Mouse (Mus musculus) liver, embryonic 11.5 days (tissue): ENCODE results near the gene Fbxl3. TPM values are rescaled to one million over a fixed set of nuclear protein-coding genes. Genes with fewer than 3 reads are reported as not detected.
A peak's percentile ranks its signal among the peaks of the same experiment; 100 is the strongest.

Experiments
- ATAC-seq: fragments of 200-750 bp; cut with Nextera tagmentation; replicated peaks from 2 replicates; pipeline ENCODE4 v1.8.0; 2017; ENCODE audit warnings: moderate number of reproducible peaks, mild to moderate bottlenecking, moderate TSS enrichment, moderate library complexity; ENCODE audit not compliant: low FRiP score
- DNase-seq: peaks from one replicate; pipeline ENCODE4 v3.0.0-alpha.2; 2017; ENCODE audit warnings: low spot score
- H3K27ac ChIP-seq: fragments of 300-500 bp; sonication (generic); 2 replicates; pipeline ENCODE4 v1.5.1; 2014; ENCODE audit warnings: mild to moderate bottlenecking, low read depth, low read length, control low read depth
- H3K27me3 ChIP-seq: fragments of 300-500 bp; sonication (generic); replicated peaks from 2 replicates; pipeline ENCODE4 v1.6.1; 2014; ENCODE audit warnings: low read length, mixed read lengths; ENCODE audit not compliant: control insufficient read depth, insufficient read depth
- H3K36me3 ChIP-seq: fragments of 300-500 bp; sonication (generic); 2 replicates; pipeline ENCODE4 v1.6.1; 2014; ENCODE audit warnings: mild to moderate bottlenecking, low read length, moderate library complexity, mixed read lengths; ENCODE audit not compliant: control insufficient read depth, insufficient read depth
- H3K4me1 ChIP-seq: fragments of 300-500 bp; sonication (generic); replicated peaks from 2 replicates; pipeline ENCODE4 v1.6.1; 2014; ENCODE audit warnings: low read length, mixed read lengths; ENCODE audit not compliant: control insufficient read depth, insufficient read depth
- H3K4me2 ChIP-seq: fragments of 300-500 bp; sonication (generic); 2 replicates; pipeline ENCODE4 v1.6.1; 2014; ENCODE audit warnings: mild to moderate bottlenecking, control low read depth, moderate library complexity
- H3K4me3 ChIP-seq: fragments of 300-500 bp; sonication (generic); 2 replicates; pipeline ENCODE4 v1.5.1; 2014; ENCODE audit warnings: low read depth, low read length, control low read depth
- H3K9ac ChIP-seq: fragments of 300-500 bp; sonication (generic); 2 replicates; pipeline ENCODE4 v1.6.1; 2014; ENCODE audit warnings: low read depth, low read length, control low read depth
- H3K9me3 ChIP-seq: fragments of 300-500 bp; sonication (generic); 2 replicates; pipeline ENCODE4 v1.6.1; 2016; ENCODE audit warnings: low read length, inconsistent platforms, mixed read lengths; ENCODE audit not compliant: control insufficient read depth
- WGBS: fragments of 180-500 bp; shearing (Covaris S2); extraction: QIAGEN DNeasy Blood & Tissue Kit; methylation state at CpG from one replicate; pipeline ENCODE4 v1.1.7; 2014; 5-methylcytosine and 5-hydroxymethylcytosine counted together
- polyA plus RNA-seq: library from polyadenylated mRNA; unstranded; fragments of >200 nt; fragmentation: Nextera tagmentation; extraction: Ambion mirVana; gene quantifications from 2 replicates; pipeline ENCODE4 v1.2.1, GENCODE M21; 2014

Fbxl3 gene
- polyA plus RNA-seq, result 15.1 and 16.0 TPM in 2 replicates

- no peaks in the 10 kb centered on the region for H3K27me3 ChIP-seq
- peaks cover 6% of the 10 kb centered on the region; the same call in 1 of the 2 replicates for H3K36me3 ChIP-seq
- under 1% methylated on average over 64 of the region's 88 CpGs for WGBS
- peak; percentile 86 for DNase-seq
- H3K4me3 ChIP-seq, result peak within 1 kb of the TSS; percentile 85
- ATAC-seq, result peak; percentile 90
- H3K4me1 ChIP-seq, result peaks cover 7% of the 10 kb centered on the region
- H3K4me2 ChIP-seq, result peak within 1 kb of the TSS; percentile 76
- no peaks in the 10 kb centered on the region for H3K9me3 ChIP-seq
- H3K27ac ChIP-seq, result peak within 1 kb of the TSS; percentile 99
- H3K9ac ChIP-seq, result peak within 1 kb of the TSS; percentile 96
These were observed at the start of gene Fbxl3 for GRCm38 (mm10) chr14:103099238-103099933. Gene Fbxl3, minus strand, starts transcription at chr14:103099566.

DNA sequence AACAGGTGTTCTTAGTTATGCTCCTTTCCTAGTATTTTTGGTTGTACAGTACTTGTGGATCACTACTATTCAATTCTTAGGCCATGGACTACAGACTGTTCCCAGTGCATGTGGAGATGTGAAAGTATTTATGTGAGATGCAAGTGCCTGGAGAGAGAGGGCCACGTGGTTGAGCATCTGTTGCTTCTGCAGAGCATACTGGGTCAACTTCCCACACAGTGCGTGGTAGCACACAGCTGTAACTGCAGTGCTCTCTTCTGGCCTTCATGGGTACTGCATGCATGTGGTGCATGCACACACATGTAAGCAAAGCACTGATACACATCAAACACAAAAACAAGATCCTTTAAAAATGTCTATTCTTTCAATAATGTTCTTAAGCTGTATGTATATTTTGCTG, 32.6 kb upstream of the Fbxl3 start:
- DNase-seq, result no peak
- H3K27me3 ChIP-seq, result no peaks in the 10 kb centered on the region
- peak; percentile 56; the same call in 1 of the 2 replicates for ATAC-seq
- H3K36me3 ChIP-seq, result peaks cover 28% of the 10 kb centered on the region
- no peaks in the 10 kb centered on the region for H3K4me1 ChIP-seq
- no peak overlapping the region for H3K9ac ChIP-seq
- no peak overlapping the region for H3K27ac ChIP-seq
- no peak overlapping the region for H3K4me2 ChIP-seq
- 66% methylated on average over 2 of the region's 2 CpGs for WGBS
- no peaks in the 10 kb centered on the region for H3K9me3 ChIP-seq
- H3K4me3 ChIP-seq, result no peak overlapping the region

DNA sequence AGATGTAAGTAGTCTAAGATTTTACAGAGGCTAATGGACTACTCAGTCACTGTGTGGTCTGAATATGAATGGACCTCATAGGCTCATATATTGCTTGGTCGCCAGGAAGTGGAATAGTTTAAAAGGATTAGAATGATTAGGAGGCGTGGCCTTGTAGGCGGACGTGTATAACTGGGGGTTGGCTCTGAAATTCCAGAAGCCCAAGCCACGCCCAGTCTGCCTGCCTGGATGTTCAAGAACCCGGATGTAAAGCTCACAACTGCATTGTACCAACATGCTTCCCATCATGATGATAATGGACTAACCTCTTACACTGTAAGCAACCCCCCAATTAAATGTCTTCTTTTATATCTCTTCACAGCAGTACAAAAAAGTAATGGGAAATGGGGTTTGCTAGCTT, 26.4 kb upstream of the Fbxl3 start:
- DNase-seq (no peak), ATAC-seq (no peak)
- Histone ChIP-seq H3K27ac (no peak overlapping the region), H3K4me2 (no peak overlapping the region), H3K9me3 (no peaks in the 10 kb centered on the region), H3K4me1 (no peaks in the 10 kb centered on the region), H3K36me3 (peaks cover 28% of the 10 kb centered on the region; the same call in 1 of the 2 replicates), H3K27me3 (no peaks in the 10 kb centered on the region), H3K9ac (no peak overlapping the region), H3K4me3 (no peak overlapping the region)
- 88% methylated on average over 6 of the region's 6 CpGs for WGBS

GRCm38 (mm10) chr14:103114994-103115670, 15.8 kb upstream of the Fbxl3 start:
- ATAC-seq (peak; percentile 56), DNase-seq (no peak)
- no peak overlapping the region for H3K9ac ChIP-seq
- H3K9me3 ChIP-seq, result no peaks in the 10 kb centered on the region
- peaks cover 13% of the 10 kb centered on the region for H3K36me3 ChIP-seq
- H3K27ac ChIP-seq, result no peak overlapping the region
- no peak overlapping the region for H3K4me2 ChIP-seq
- H3K4me1 ChIP-seq, result no peaks in the 10 kb centered on the region
- no peak overlapping the region for H3K4me3 ChIP-seq
- WGBS, result 93% methylated on average over 3 of the region's 3 CpGs
- no peaks in the 10 kb centered on the region for H3K27me3 ChIP-seq

GRCm38 (mm10) chr14:103112606-103113363, 13.4 kb upstream of the Fbxl3 start:
- ATAC-seq, result no peak

DNA sequence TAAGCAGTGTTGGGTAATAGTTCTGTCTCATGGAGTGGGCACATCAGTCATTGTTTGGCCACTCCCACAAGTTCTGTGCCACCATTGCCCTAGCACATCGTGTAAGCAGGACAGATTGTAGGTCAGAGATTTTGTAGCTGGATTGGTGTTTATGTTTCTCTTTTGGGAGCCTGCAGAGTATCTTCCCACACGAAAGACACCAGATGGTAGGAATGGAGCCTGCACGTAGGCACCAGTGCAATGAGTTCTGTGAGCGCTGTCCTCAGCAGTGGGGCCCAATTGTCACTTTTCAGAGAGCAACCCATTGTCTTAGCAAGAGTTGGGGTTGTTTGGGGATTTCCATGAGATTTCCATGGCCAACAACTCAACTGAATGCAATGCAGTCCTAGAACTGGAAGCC, 10.6 kb upstream of the Fbxl3 start:
- DNase-seq (no peak), ATAC-seq (no peak)
- Histone ChIP-seq H3K9ac (no peak overlapping the region), H3K27me3 (no peaks in the 10 kb centered on the region), H3K4me3 (no peak overlapping the region), H3K9me3 (no peaks in the 10 kb centered on the region), H3K36me3 (0 out of 2 replicates have a peak, but pooled peaks cover 2% of the 10 kb centered on the region), H3K4me2 (no peak overlapping the region), H3K4me1 (no peaks in the 10 kb centered on the region), H3K27ac (no peak overlapping the region)
- WGBS, result 83% methylated on average over 4 of the region's 4 CpGs

More at GRCm38 (mm10) chr14:103112606-103113363, 13.4 kb upstream of the Fbxl3 start:
- Histone ChIP-seq H3K9ac (no peak overlapping the region), H3K27me3 (no peaks in the 10 kb centered on the region), H3K9me3 (no peaks in the 10 kb centered on the region), H3K4me3 (no peak overlapping the region), H3K4me1 (no peaks in the 10 kb centered on the region), H3K27ac (no peak overlapping the region), H3K36me3 (peaks cover 4% of the 10 kb centered on the region; the same call in 1 of the 2 replicates), H3K4me2 (no peak overlapping the region)
- WGBS, result 87% methylated on average over 3 of the region's 3 CpGs
- no peak for DNase-seq

- Histone ChIP-seq H3K27ac (no peak overlapping the region), H3K4me3 (no peak overlapping the region), H3K4me2 (no peak overlapping the region), H3K27me3 (no peaks in the 10 kb centered on the region), H3K9ac (no peak overlapping the region), H3K9me3 (no peaks in the 10 kb centered on the region), H3K4me1 (no peaks in the 10 kb centered on the region), H3K36me3 (no peaks in the 10 kb centered on the region)
- no peak for DNase-seq
- WGBS, result 86% methylated on average over 2 of the region's 2 CpGs
- ATAC-seq, result no peak
These were observed 6.9 kb upstream of the Fbxl3 start for GRCm38 (mm10) chr14:103106301-103106700.

DNA sequence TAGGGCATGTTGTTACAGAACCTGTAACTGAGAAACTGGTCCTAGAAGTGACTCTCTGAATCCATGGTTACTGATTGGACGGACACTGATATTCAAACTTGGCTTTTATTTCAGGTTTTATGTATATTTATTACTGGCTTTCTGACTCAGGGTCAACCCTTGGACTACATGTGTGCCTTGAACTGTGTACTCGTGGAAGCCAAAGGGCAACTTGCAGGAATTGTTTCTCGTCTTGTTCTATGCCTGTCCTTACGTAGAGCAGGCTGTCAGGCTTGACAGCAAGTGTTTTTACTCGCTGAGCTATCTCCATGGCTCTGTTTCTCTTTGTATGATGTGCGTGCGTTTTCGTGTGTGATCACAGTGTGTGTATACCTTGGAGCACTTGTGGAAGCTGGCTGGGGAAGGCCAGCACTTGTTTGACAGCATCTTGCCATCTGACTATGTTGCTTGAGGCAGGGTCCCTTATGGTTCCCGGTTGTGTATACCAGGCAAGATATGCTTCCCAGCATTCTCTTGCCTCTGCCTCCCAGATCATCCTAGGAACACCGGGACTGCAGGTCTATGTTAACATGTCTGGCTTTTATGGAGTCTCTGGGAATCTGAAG, 3.5 kb upstream of the Fbxl3 start:
- Histone ChIP-seq H3K4me2 (no peak overlapping the region), H3K9ac (no peak overlapping the region), H3K4me3 (no peak overlapping the region), H3K4me1 (no peaks in the 10 kb centered on the region), H3K27me3 (no peaks in the 10 kb centered on the region), H3K27ac (no peak overlapping the region), H3K36me3 (no peaks in the 10 kb centered on the region), H3K9me3 (no peaks in the 10 kb centered on the region)
- 77% methylated on average over 10 of the region's 10 CpGs for WGBS
- no peak for DNase-seq
- no peak for ATAC-seq
